In genomic region chr1:160166600-160166999, GRCm38 (mm10) we compare ENCODE assay signal across 33 mouse cellular contexts. TPM values are rescaled to one million over a fixed set of nuclear protein-coding genes. Genes with fewer than 3 reads are reported as not detected.
"Had no signal": no experiment of that assay in that cellular context is flagged by ENCODE, and none has a peak within 500 bp of the region (broad histone marks: within the 10 kb centered on the region; RNA-seq: fewer than 3 reads in every experiment).

No protein-coding gene starts in this region.

- H3K4me3 ChIP-seq: embryonic facial prominence, embryonic 10.5 days; embryonic facial prominence, embryonic 12.5 days; embryonic facial prominence, embryonic 13.5 days; embryonic facial prominence, embryonic 15.5 days; erythroblast, embryonic 14.5 days; forebrain, embryonic 10.5 days; forebrain, embryonic 12.5 days; forebrain, embryonic 13.5 days; forebrain, embryonic 15.5 days; gastrocnemius, adult 2 months; heart, adult 2 months; heart, embryonic 10.5 days had no signal

- H3K27me3 ChIP-seq: embryonic facial prominence, embryonic 12.5 days; embryonic facial prominence, embryonic 15.5 days; forebrain, embryonic 12.5 days; forebrain, embryonic 13.5 days; forebrain, embryonic 15.5 days had no signal

- H3K9ac ChIP-seq: embryonic facial prominence, embryonic 12.5 days; embryonic facial prominence, embryonic 13.5 days; embryonic facial prominence, embryonic 15.5 days; forebrain, embryonic 12.5 days; forebrain, embryonic 13.5 days; forebrain, embryonic 15.5 days; forebrain, postnatal 0 days had no signal

- ATAC-seq: forebrain, embryonic 13.5 days; forebrain, embryonic 14.5 days; forebrain, embryonic 15.5 days; forebrain, embryonic 16.5 days; forebrain, postnatal 0 days had no signal

- H3K4me2 ChIP-seq: embryonic facial prominence, embryonic 12.5 days; embryonic facial prominence, embryonic 13.5 days; embryonic facial prominence, embryonic 15.5 days; forebrain, embryonic 12.5 days; forebrain, embryonic 13.5 days; forebrain, embryonic 15.5 days had no signal

- H3K36me3 ChIP-seq: embryonic facial prominence, embryonic 10.5 days; embryonic facial prominence, embryonic 12.5 days; embryonic facial prominence, embryonic 13.5 days; embryonic facial prominence, embryonic 15.5 days; forebrain, embryonic 10.5 days; forebrain, embryonic 12.5 days; forebrain, embryonic 15.5 days; heart, embryonic 10.5 days had no signal

- H3K27ac ChIP-seq: embryonic facial prominence, embryonic 10.5 days; embryonic facial prominence, embryonic 12.5 days; embryonic facial prominence, embryonic 13.5 days; embryonic facial prominence, embryonic 15.5 days; forebrain, embryonic 10.5 days; forebrain, embryonic 12.5 days; forebrain, embryonic 13.5 days; forebrain, embryonic 15.5 days; gastrocnemius, adult 2 months; heart, adult 2 months; heart, embryonic 10.5 days had no signal

- DNase-seq: cerebellum, adult 8-10 months; cerebellum, adult 9-10 months; cerebellum, adult 9-11 months; cerebellum, postnatal 10 days; cerebellum, postnatal 14 days; cerebellum, postnatal 25 days; cerebellum, postnatal 36 days; forebrain, postnatal 0 days; gastrocnemius, adult 2 months; gastrocnemius, postnatal 10 days; gastrocnemius, postnatal 14 days; gastrocnemius, postnatal 25 days; gastrocnemius, postnatal 36 days; heart, adult 18-20 months; heart, adult 2 months had no signal

- H3K4me1 ChIP-seq: embryonic facial prominence, embryonic 10.5 days; embryonic facial prominence, embryonic 12.5 days; embryonic facial prominence, embryonic 13.5 days; embryonic facial prominence, embryonic 15.5 days; forebrain, embryonic 10.5 days; forebrain, embryonic 12.5 days; forebrain, embryonic 13.5 days; forebrain, embryonic 15.5 days; heart, embryonic 10.5 days had no signal

- H3K9me3 ChIP-seq: embryonic facial prominence, embryonic 10.5 days; embryonic facial prominence, embryonic 12.5 days; embryonic facial prominence, embryonic 13.5 days; embryonic facial prominence, embryonic 15.5 days; forebrain, embryonic 10.5 days; forebrain, embryonic 12.5 days; forebrain, embryonic 13.5 days; forebrain, embryonic 15.5 days; heart, embryonic 10.5 days had no signal

RNA-seq across cellular contexts. Expression of gene Tnn, which starts 13.2 kb away (rescaled TPM):
- total RNA-seq: common myeloid progenitor, adult 5-6 weeks; gastrocnemius, adult 18-20 months; gastrocnemius, adult 2 months; gastrocnemius, adult 8-10 months; gastrocnemius, postnatal 25 days; gastrocnemius, postnatal 36 days; granulocyte monocyte progenitor cell, adult 5-6 weeks; heart, adult 2 months; heart, adult 8-10 months had no signal
- polyA plus RNA-seq: erythroblast, embryonic 14.5 days; forebrain, embryonic 10.5 days; forebrain, embryonic 11.5 days; forebrain, embryonic 13.5 days; forebrain, embryonic 15.5 days; heart, embryonic 10.5 days had no signal
